Mouse (Mus musculus): Measurements from ENCODE around the gene Olfr394.
"Not testable (repeated sequence)": the region's sequence is repeated elsewhere in the genome, so short reads cannot be mapped to it uniquely, and the experiment has no call there.

DNA sequence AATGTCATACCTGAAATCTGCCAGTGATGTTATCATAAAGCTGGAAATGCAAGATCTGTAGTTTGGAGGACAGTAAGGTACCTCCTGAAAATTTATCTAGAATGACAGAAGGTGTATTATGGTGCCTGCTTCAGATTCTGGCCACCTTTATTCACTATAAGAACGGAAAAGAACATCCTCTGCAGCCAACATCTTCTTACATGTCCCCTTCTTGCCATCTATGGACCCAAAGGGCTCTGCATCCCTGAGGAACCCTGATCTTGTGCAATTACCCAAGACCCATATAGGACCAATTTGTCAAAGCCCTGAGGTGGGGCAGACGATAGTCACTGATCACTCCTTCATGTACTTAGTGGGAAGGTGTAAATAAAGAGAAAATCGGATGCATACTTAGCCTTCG, 18.6 kb upstream of the Olfr394 start, which contains the start of gene Olfr395:
- not testable (repeated sequence) for TF ChIP-seq POLR2A (IDR thresholded peaks at IDR 0.05; ENCODE audit: borderline replicate concordance, extremely low read depth, insufficient read depth, insufficient read length, poor library complexity, severe bottlenecking); CTCF (IDR thresholded peaks at IDR 0.05; ENCODE audit: borderline replicate concordance, extremely low read depth, insufficient read depth, insufficient read length)

Data from brain, embryonic 14.5 days (tissue).